Mouse (Mus musculus) olfactory bulb, adult 2 months (tissue): Measurements from ENCODE around the gene Usf3.

Source experiments
- CTCF ChIP-seq: fragments of 200-500 bp; IDR thresholded peaks from 2 replicates; pipeline ENCODE4 v1.5.1; 2012; ENCODE audit warnings: low read depth, mild to moderate bottlenecking, low read length, moderate library complexity; ENCODE audit not compliant: insufficient read depth
- POLR2A ChIP-seq: fragments of 200-500 bp; IDR thresholded peaks from 2 replicates; pipeline ENCODE4 v1.6.1; 2012; ENCODE audit warnings: mild to moderate bottlenecking, low read depth, low read length, moderate library complexity; ENCODE audit not compliant: insufficient read depth

GRCm38 (mm10) chr16:44242633-44243032, 69.6 kb downstream of the Usf3 start:
- TF ChIP-seq POLR2A (no peak), CTCF (peak; percentile 34; the same call in 1 of the 2 replicates)
